Comparison of ENCODE assay signal across 22 mouse cellular contexts in the genomic region with DNA sequence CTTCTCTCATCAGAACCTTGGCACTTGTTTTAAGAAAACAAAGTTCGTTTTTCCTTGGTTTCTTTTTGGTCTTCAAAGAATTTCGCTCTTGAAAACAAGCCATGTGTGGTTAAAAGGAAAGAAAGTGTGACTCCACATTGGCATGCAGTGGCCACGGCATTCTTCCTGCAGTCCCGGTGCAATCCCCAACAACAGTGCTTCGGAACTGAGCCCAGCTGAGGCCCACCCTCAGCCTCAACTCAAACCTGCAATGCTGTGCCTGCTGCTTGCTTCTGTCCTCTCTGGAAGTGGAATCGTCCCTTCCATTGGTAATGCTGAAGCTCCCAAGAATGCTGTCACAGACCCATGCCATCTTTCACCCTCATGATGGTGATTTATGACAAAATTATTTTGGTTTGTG.
"Had no signal": no experiment of that assay in that cellular context is flagged by ENCODE, and none has a peak within 500 bp of the region (broad histone marks: within the 10 kb centered on the region; RNA-seq: fewer than 3 reads in every experiment).

No protein-coding gene starts in this region.

- H3K9me3 ChIP-seq: lung, embryonic 15.5 days; midbrain, embryonic 10.5 days; midbrain, embryonic 13.5 days; neural tube, embryonic 13.5 days; neural tube, embryonic 15.5 days had no signal

- DNase-seq: liver, postnatal 0 days; lung, adult 2 months; lung, postnatal 14 days; lung, postnatal 36 days; retina, postnatal 1 day; right cerebral cortex, adult 18-20 months; right cerebral cortex, postnatal 25 days; right cerebral cortex, postnatal 4 days; spleen, adult 18-20 months; thymus, adult 18-20 months; thymus, postnatal 14 days; thymus, postnatal 36 days had no signal

- H3K4me1 ChIP-seq: lung, embryonic 15.5 days; megakaryocyte, embryonic 14.5 days had no signal

- H3K36me3 ChIP-seq: lung, embryonic 15.5 days; midbrain, embryonic 10.5 days; midbrain, embryonic 13.5 days; neural tube, embryonic 13.5 days; neural tube, embryonic 15.5 days had no signal

- H3K4me2 ChIP-seq: lung, embryonic 15.5 days; midbrain, embryonic 13.5 days; neural tube, embryonic 13.5 days; neural tube, embryonic 15.5 days had no signal

- H3K27ac ChIP-seq: lung, embryonic 15.5 days; macrophage; midbrain, embryonic 10.5 days; midbrain, embryonic 13.5 days; neural tube, embryonic 13.5 days; neural tube, embryonic 15.5 days had no signal

- H3K9ac ChIP-seq: liver, postnatal 0 days; lung, embryonic 15.5 days; midbrain, embryonic 13.5 days; neural tube, embryonic 13.5 days; neural tube, embryonic 15.5 days had no signal

- H3K4me3 ChIP-seq: lung, embryonic 15.5 days; megakaryocyte, embryonic 14.5 days; midbrain, embryonic 10.5 days; midbrain, embryonic 13.5 days; myocyte; neural tube, embryonic 13.5 days; neural tube, embryonic 15.5 days had no signal

- ATAC-seq: liver, postnatal 0 days; lung, postnatal 0 days; midbrain, embryonic 13.5 days; midbrain, embryonic 16.5 days had no signal

- H3K27me3 ChIP-seq: lung, embryonic 15.5 days; megakaryocyte, embryonic 14.5 days; midbrain, embryonic 13.5 days; neural tube, embryonic 13.5 days; neural tube, embryonic 15.5 days had no signal
